Mouse (Mus musculus): ENCODE results near the gene Ifna12. TPM values are rescaled to one million over a fixed set of nuclear protein-coding genes. Genes with fewer than 3 reads are reported as not detected.

Gene Ifna12
- polyA plus RNA-seq (2015; fragmentation: Nextera tagmentation; extraction: Ambion mirVana), result not detected in 2 replicates

DNA sequence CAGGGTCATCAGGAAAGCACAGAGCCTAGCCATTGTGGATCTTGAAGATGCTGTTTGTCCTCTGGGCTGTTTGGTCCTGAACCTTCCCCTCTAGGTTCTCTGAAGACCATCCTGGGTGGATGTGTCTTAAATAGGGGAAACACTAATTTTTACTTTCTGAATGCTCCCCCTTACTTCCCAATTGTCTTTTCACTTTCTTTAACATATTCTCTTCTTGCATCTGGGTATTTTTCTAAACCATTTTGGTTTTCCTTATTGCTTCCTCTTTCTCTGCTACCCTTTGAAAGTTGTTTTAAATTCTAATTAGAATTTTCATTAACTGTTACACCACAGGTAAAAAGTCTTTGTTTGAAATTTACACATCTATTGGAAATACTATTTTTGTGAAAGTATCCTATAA is at the start of gene Ifna12:
Gene Ifna12 (minus strand): TSS at position 101 of the 400 bp plus-strand sequence.
- Histone ChIP-seq H3K36me3 (ENCODE audit: control insufficient read depth, insufficient read depth) (no peaks in the 10 kb centered on the region), H3K4me3 (ENCODE audit: low read depth, low read length) (no peak within 1 kb of the TSS), H3K4me2 (ENCODE audit: low read depth, low read length) (no peak within 1 kb of the TSS), H3K27me3 (ENCODE audit: control insufficient read depth, insufficient read depth, low read depth, low read length) (no peaks in the 10 kb centered on the region), H3K27ac (ENCODE audit: low read length) (no peak within 1 kb of the TSS), H3K9ac (ENCODE audit: low read depth, low read length) (no peak within 1 kb of the TSS), H3K4me1 (ENCODE audit: control insufficient read depth, low read depth, low read length) (no peaks in the 10 kb centered on the region), H3K9me3 (replicated peaks; ENCODE audit: control insufficient read depth, low read length) (no peaks in the 10 kb centered on the region)
- no peak for ATAC-seq (ENCODE audit: low read depth)

DNA sequence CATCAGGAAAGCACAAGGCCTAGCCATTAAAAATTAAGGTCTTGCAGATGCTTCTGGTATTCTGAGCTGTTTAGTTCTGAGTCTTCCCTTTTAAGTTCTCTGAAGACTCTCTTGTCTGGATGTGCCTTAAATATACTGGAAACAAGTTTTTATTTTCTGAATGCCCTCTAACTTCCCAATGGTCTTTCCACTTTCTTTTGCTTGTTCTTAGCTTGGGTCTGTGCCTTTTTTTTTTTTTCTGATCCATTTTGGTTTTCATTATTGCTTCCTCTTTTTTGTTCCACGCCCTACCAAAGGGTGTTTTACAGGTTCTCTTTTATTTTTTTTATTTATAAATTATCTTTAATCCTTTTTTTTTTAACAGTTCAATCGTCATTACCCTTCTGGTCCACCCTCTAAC is 41.2 kb upstream of the Ifna12 start, which contains the start of gene Ifna13:
Gene Ifna13 (minus strand): TSS at position 101 of the 400 bp plus-strand sequence.
- 34% methylated on average over 2 of the region's 2 CpGs for WGBS (ENCODE audit: insufficient replicate concordance)
- no peak within 1 kb of the TSS for H3K4me2 ChIP-seq (ENCODE audit: low read depth, low read length)
- H3K9ac ChIP-seq (ENCODE audit: low read depth, low read length), result no peak within 1 kb of the TSS
- H3K36me3 ChIP-seq (ENCODE audit: control insufficient read depth, insufficient read depth), result no peaks in the 10 kb centered on the region
- H3K27me3 ChIP-seq (ENCODE audit: control insufficient read depth, insufficient read depth, low read depth, low read length), result no peaks in the 10 kb centered on the region
- H3K9me3 ChIP-seq (replicated peaks; ENCODE audit: control insufficient read depth, low read length), result no peaks in the 10 kb centered on the region
- no peak for ATAC-seq (ENCODE audit: low read depth)
- H3K27ac ChIP-seq (ENCODE audit: low read length), result no peak within 1 kb of the TSS
- no peaks in the 10 kb centered on the region for H3K4me1 ChIP-seq (ENCODE audit: control insufficient read depth, low read depth, low read length)
- no peak within 1 kb of the TSS for H3K4me3 ChIP-seq (ENCODE audit: low read depth, low read length)

DNA sequence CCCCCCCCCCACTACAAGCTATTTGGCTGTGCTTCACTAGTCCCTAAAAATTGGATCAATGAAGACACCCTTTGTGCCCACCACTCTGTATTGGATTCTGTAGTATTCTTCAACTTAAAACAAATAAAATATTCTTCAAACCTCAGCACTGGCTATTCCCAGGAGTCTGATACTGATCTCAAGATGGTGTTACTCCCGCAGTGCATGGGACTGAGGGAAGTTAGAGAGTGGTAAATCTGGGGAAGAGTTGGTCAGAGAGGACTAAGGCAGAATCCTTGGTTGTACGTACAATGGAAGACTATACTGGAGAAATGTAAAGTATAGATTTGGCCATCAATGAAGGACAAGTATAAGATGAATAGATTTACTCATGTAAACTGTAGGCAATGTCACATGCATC is 39.4 kb upstream of the Ifna12 start:
- H3K4me2 ChIP-seq (ENCODE audit: low read depth, low read length), result no peak overlapping the region
- H3K9ac ChIP-seq (ENCODE audit: low read depth, low read length), result no peak overlapping the region
- no peak overlapping the region for H3K27ac ChIP-seq (ENCODE audit: low read length)
- no peaks in the 10 kb centered on the region for H3K36me3 ChIP-seq (ENCODE audit: control insufficient read depth, insufficient read depth)
- no peaks in the 10 kb centered on the region for H3K27me3 ChIP-seq (ENCODE audit: control insufficient read depth, insufficient read depth, low read depth, low read length)
- H3K4me1 ChIP-seq (ENCODE audit: control insufficient read depth, low read depth, low read length), result no peaks in the 10 kb centered on the region
- H3K4me3 ChIP-seq (ENCODE audit: low read depth, low read length), result no peak overlapping the region
- H3K9me3 ChIP-seq (replicated peaks; ENCODE audit: control insufficient read depth, low read length), result no peaks in the 10 kb centered on the region
- ATAC-seq (ENCODE audit: low read depth), result no peak
- 24% methylated on average over 2 of the region's 2 CpGs for WGBS (ENCODE audit: insufficient replicate concordance)

DNA sequence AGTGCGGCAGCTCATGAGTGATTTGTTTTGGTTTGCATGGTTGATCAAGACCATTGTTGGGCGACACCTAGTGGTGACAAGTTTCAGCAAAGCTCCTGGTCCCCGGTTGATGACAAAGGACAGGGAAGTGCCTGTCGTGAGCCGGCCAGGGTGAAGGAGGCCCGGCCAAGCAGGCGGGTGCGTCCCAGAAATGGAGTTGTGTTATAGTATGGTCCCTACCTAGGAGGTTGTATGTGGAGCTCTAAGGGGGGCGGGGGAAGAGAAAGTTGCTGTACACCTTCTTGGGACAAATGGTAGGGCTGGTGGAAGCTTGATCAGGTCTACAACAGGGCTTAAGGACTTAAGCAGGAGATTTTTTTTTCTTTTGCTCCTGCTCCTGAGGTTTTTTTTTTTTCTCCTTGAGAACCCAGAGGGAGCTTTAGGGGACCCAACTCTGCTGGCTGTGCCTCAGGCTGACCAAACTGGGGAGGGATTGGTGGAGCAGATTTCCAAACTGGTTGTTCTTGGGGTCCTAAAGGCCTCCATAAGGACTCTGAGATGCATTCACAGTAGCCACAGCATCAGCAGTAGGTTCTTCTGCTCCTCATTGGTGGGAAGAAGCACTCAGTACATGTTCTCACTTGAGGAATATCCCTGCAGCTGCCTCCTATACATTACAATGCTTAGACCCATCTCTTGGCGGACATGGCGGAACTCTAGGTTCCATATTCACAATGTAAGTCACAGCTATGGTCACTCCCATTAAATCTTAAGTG is 38.1 kb upstream of the Ifna12 start:
- no peaks in the 10 kb centered on the region for H3K4me1 ChIP-seq (ENCODE audit: control insufficient read depth, low read depth, low read length)
- peak; percentile 86 for ATAC-seq (ENCODE audit: low read depth)
- no peak overlapping the region for H3K27ac ChIP-seq (ENCODE audit: low read length)
- peak overlapping the region; percentile 54 for H3K4me3 ChIP-seq (ENCODE audit: low read depth, low read length)
- WGBS (ENCODE audit: insufficient replicate concordance), result 14% methylated on average over 11 of the region's 11 CpGs
- H3K4me2 ChIP-seq (ENCODE audit: low read depth, low read length), result peak overlapping the region; percentile 50
- no peaks in the 10 kb centered on the region for H3K27me3 ChIP-seq (ENCODE audit: control insufficient read depth, insufficient read depth, low read depth, low read length)
- no peaks in the 10 kb centered on the region for H3K9me3 ChIP-seq (replicated peaks; ENCODE audit: control insufficient read depth, low read length)
- H3K9ac ChIP-seq (ENCODE audit: low read depth, low read length), result no peak overlapping the region
- no peaks in the 10 kb centered on the region for H3K36me3 ChIP-seq (ENCODE audit: control insufficient read depth, insufficient read depth)

DNA sequence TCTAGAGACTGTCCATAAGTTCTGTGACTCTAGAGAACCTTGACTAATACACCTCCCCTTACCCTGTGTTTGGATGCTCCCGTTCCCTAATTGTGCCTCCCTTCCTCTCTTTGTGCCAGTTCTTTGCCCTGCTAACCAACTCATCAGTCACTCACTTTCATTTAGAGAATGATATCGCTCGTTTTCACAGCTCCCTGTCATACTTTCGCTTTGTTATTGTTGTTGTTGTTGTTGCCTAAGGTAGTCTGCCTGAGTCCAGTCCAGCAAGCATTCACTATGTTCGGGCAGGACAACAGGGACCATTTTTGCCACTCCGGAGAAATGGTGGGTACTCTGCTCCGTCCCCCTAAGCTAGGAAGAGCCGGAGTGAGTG is 37.5 kb upstream of the Ifna12 start:
- WGBS (ENCODE audit: insufficient replicate concordance), result 42% methylated on average over 8 of the region's 8 CpGs
- no peak for ATAC-seq (ENCODE audit: low read depth)
- H3K9ac ChIP-seq (ENCODE audit: low read depth, low read length), result no peak overlapping the region

DNA sequence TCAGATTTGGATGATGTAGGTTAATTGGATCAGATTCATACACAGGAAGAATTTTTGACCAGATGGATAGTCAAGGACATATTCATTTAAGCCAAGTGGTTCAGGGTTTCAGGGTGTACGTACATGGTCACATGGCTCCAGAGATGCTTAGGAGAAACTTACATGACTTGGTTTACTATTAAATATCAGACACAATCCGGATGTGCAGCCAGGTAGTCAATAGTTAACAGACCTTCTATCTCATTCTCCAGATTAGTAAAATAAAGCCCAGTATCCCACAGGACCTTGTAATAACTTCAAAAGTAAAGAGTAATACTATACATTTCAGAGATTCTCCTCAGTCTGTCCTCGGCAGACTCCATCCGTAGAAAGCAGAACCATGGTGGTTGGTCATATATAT is 31.1 kb upstream of the Ifna12 start, which contains the start of gene C87499:
Gene C87499 (minus strand): TSS at position 101 of the 400 bp plus-strand sequence.
- 73% methylated on average over 4 of the region's 4 CpGs for WGBS (ENCODE audit: insufficient replicate concordance)
- no peaks in the 10 kb centered on the region for H3K4me1 ChIP-seq (ENCODE audit: control insufficient read depth, low read depth, low read length)
- no peak within 1 kb of the TSS for H3K27ac ChIP-seq (ENCODE audit: low read length)
- no peak within 1 kb of the TSS for H3K4me3 ChIP-seq (ENCODE audit: low read depth, low read length)
- ATAC-seq (ENCODE audit: low read depth), result no peak
- H3K4me2 ChIP-seq (ENCODE audit: low read depth, low read length), result no peak within 1 kb of the TSS
- no peaks in the 10 kb centered on the region for H3K27me3 ChIP-seq (ENCODE audit: control insufficient read depth, insufficient read depth, low read depth, low read length)
- H3K36me3 ChIP-seq (ENCODE audit: control insufficient read depth, insufficient read depth), result no peaks in the 10 kb centered on the region
- no peaks in the 10 kb centered on the region for H3K9me3 ChIP-seq (replicated peaks; ENCODE audit: control insufficient read depth, low read length)
- no peak within 1 kb of the TSS for H3K9ac ChIP-seq (ENCODE audit: low read depth, low read length)

More for the DNA sequence above, 37.5 kb upstream of the Ifna12 start:
- H3K4me3 ChIP-seq (ENCODE audit: low read depth, low read length), result peak overlapping the region; percentile 54
- peak overlapping the region; percentile 50 for H3K4me2 ChIP-seq (ENCODE audit: low read depth, low read length)
- no peaks in the 10 kb centered on the region for H3K4me1 ChIP-seq (ENCODE audit: control insufficient read depth, low read depth, low read length)
- H3K36me3 ChIP-seq (ENCODE audit: control insufficient read depth, insufficient read depth), result no peaks in the 10 kb centered on the region
- no peak overlapping the region for H3K27ac ChIP-seq (ENCODE audit: low read length)
- H3K27me3 ChIP-seq (ENCODE audit: control insufficient read depth, insufficient read depth, low read depth, low read length), result no peaks in the 10 kb centered on the region
- H3K9me3 ChIP-seq (replicated peaks; ENCODE audit: control insufficient read depth, low read length), result no peaks in the 10 kb centered on the region

DNA sequence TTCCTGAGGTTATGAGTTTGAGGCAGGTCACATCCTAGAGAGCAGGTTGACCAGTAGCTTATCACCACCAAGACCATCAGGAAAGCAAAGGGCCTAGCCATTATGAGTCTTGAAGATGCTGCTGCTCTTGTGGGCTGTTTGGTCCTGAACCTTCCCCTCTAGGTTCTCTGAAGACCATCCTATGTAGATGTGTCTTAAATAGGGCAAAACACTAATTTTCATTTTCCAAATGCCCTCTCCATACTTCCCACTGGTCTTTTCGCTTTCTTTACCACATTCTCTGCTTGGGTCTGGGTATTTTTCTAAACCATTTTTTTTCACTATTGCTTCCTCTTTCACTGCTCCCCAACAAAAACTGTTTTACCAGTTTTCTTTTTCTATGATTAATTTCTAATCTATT is 10.9 kb downstream of the Ifna12 start, which contains the start of gene Ifna9:
Gene Ifna9 (minus strand): TSS at position 101 of the 400 bp plus-strand sequence.
- Histone ChIP-seq H3K4me2 (ENCODE audit: low read depth, low read length) (no peak within 1 kb of the TSS), H3K9ac (ENCODE audit: low read depth, low read length) (no peak within 1 kb of the TSS), H3K4me3 (ENCODE audit: low read depth, low read length) (no peak within 1 kb of the TSS), H3K27ac (ENCODE audit: low read length) (no peak within 1 kb of the TSS), H3K27me3 (ENCODE audit: control insufficient read depth, insufficient read depth, low read depth, low read length) (no peaks in the 10 kb centered on the region), H3K36me3 (ENCODE audit: control insufficient read depth, insufficient read depth) (no peaks in the 10 kb centered on the region), H3K4me1 (ENCODE audit: control insufficient read depth, low read depth, low read length) (no peaks in the 10 kb centered on the region), H3K9me3 (replicated peaks; ENCODE audit: control insufficient read depth, low read length) (no peaks in the 10 kb centered on the region)
- no peak for ATAC-seq (ENCODE audit: low read depth)
- WGBS (ENCODE audit: insufficient replicate concordance), result 42% methylated on average over 1 of the region's 1 CpGs

DNA sequence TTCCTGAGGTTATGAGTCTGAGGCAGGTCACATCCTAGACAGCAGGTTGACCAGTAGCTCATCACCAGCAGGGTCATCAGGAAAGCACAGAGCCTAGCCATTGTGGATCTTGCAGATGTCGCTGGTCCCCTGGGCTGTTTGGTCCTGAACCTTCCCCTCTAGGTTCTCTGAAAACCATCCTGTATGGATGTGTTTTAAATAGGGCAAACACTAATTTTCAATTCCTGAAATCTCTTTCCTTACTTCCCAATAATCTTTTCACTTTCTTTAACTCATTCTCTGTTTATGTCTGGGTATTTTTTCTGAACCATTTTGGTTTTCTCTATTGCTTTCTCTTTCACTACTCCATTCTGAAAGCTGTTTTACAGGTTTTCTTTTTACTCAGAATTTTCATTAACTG is 31.5 kb downstream of the Ifna12 start, which contains the start of gene Ifna14:
Gene Ifna14 (minus strand): TSS at position 101 of the 400 bp plus-strand sequence.
- no peak within 1 kb of the TSS for H3K27ac ChIP-seq (ENCODE audit: low read length)
- H3K9ac ChIP-seq (ENCODE audit: low read depth, low read length), result no peak within 1 kb of the TSS
- no peaks in the 10 kb centered on the region for H3K9me3 ChIP-seq (replicated peaks; ENCODE audit: control insufficient read depth, low read length)
- no peaks in the 10 kb centered on the region for H3K4me1 ChIP-seq (ENCODE audit: control insufficient read depth, low read depth, low read length)
- no peak for ATAC-seq (ENCODE audit: low read depth)
- no peak within 1 kb of the TSS for H3K4me2 ChIP-seq (ENCODE audit: low read depth, low read length)
- no peaks in the 10 kb centered on the region for H3K27me3 ChIP-seq (ENCODE audit: control insufficient read depth, insufficient read depth, low read depth, low read length)
- no peaks in the 10 kb centered on the region for H3K36me3 ChIP-seq (ENCODE audit: control insufficient read depth, insufficient read depth)
- no peak within 1 kb of the TSS for H3K4me3 ChIP-seq (ENCODE audit: low read depth, low read length)
- WGBS (ENCODE audit: insufficient replicate concordance), result 29% methylated on average over 1 of the region's 1 CpGs

DNA sequence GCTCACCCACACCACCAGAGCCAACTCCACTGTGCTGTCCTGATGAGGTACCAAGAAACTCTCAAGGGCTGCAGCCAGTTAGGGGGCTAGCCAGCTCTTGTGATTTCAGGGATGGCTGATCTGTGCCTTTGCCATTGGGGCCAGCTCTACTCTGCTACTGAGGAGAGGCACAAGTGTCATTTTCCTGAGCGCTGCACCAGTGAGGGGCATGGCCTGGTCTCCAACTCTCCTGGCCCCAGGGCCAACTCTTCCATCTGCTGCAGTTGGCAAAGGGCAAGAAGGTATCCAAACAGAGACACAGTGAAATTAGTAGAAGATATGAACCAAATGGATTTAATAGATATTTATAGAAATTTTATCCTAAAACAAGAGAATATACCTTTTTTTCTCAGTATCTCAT is 41.4 kb downstream of the Ifna12 start:
- H3K9ac ChIP-seq (ENCODE audit: low read depth, low read length), result no peak overlapping the region
- H3K27ac ChIP-seq (ENCODE audit: low read length), result no peak overlapping the region
- no peaks in the 10 kb centered on the region for H3K9me3 ChIP-seq (replicated peaks; ENCODE audit: control insufficient read depth, low read length)
- no peaks in the 10 kb centered on the region for H3K4me1 ChIP-seq (ENCODE audit: control insufficient read depth, low read depth, low read length)
- no peaks in the 10 kb centered on the region for H3K36me3 ChIP-seq (ENCODE audit: control insufficient read depth, insufficient read depth)
- ATAC-seq (ENCODE audit: low read depth), result no peak
- H3K27me3 ChIP-seq (ENCODE audit: control insufficient read depth, insufficient read depth, low read depth, low read length), result no peaks in the 10 kb centered on the region
- 71% methylated on average over 1 of the region's 1 CpGs for WGBS (ENCODE audit: insufficient replicate concordance)
- no peak overlapping the region for H3K4me3 ChIP-seq (ENCODE audit: low read depth, low read length)
- H3K4me2 ChIP-seq (ENCODE audit: low read depth, low read length), result no peak overlapping the region

Measured in liver, embryonic 16.5 days (tissue).